14 mouse cellular contexts compared by ENCODE assay signal in the genomic region with DNA sequence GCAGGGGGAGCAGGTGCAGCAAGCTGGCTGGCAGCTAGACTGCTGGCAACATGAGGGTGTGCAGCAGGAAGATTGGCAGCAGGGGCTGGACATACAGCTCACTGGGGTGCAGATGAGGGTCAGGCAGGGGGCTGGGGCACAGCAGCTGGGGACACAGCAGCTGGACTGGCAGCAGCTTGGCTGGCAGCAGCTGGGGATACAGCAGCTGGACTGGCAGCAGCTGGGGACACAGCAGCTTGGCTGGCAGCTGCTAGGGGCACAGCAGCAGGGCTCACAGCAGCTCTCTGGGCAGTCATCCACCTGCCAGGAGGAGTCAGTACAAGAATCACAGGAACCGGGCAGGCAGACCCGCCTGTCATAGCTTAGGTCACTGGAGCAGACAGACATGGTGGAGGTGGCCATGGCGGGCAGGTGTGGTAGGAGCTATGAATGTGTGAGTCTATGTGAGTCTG. TPM values are rescaled to one million over a fixed set of nuclear protein-coding genes. Genes with fewer than 3 reads are reported as not detected.
DNase-seq lines count a peak whose midpoint lies in the region; ATAC-seq and TF ChIP-seq lines count a peak whose summit lies in the region.
"Not testable (repeated sequence)": the region's sequence is repeated elsewhere in the genome, so short reads cannot be mapped to it uniquely, and the experiment has no call there.
"Had no signal": no experiment of that assay in that cellular context is flagged by ENCODE, and none has a peak within 500 bp of the region (broad histone marks: within the 10 kb centered on the region; RNA-seq: fewer than 3 reads in every experiment).

A gene (minus strand): TSS at position 402 of the 452 bp plus-strand sequence.

- not testable (repeated sequence) for H3K4me2 ChIP-seq in forebrain, embryonic 12.5 days; hindbrain, embryonic 11.5 days (replicated peaks; ENCODE audit: low read depth, low read length); midbrain, embryonic 16.5 days (ENCODE audit: low read length)

- not testable (repeated sequence) for H3K36me3 ChIP-seq in C2C12 (ENCODE audit: control insufficient read depth, insufficient read depth); forebrain, embryonic 12.5 days (replicated peaks); hindbrain, embryonic 11.5 days (ENCODE audit: control insufficient read depth, insufficient read depth, low read length); midbrain, embryonic 16.5 days (ENCODE audit: control insufficient read depth, insufficient read depth, low read length)

- peaks cover 86% of the 10 kb centered on the region for H3K27me3 ChIP-seq in C2C12 (ENCODE audit: control insufficient read depth, insufficient read depth, insufficient read length)
- H3K27me3 ChIP-seq in forebrain, embryonic 12.5 days: peaks cover 25% of the 10 kb centered on the region
- peaks cover 16% of the 10 kb centered on the region for H3K27me3 ChIP-seq in hindbrain, embryonic 11.5 days (ENCODE audit: control insufficient read depth, insufficient read depth, low read length)
- H3K27me3 ChIP-seq in midbrain, embryonic 16.5 days (ENCODE audit: control insufficient read depth, insufficient read depth, low read depth, low read length): peaks cover 17% of the 10 kb centered on the region

- not testable (repeated sequence) for H3K79me2 ChIP-seq in C2C12 (ENCODE audit: control insufficient read depth, insufficient read depth)

- peak; percentile 52 for DNase-seq in heart, adult 11 months
- peak; percentile 10 for DNase-seq in hindbrain, embryonic 11.5 days (ENCODE audit: low spot score)
- peak; percentile 28 for DNase-seq in retina, postnatal 1 day

- not testable (repeated sequence) for TF ChIP-seq CTCF in C2C12 (IDR thresholded peaks at IDR 0.05; ENCODE audit: control insufficient read depth, insufficient read depth, insufficient read length)

- not testable (repeated sequence) for H3K9ac ChIP-seq in forebrain, embryonic 12.5 days; hindbrain, embryonic 11.5 days (ENCODE audit: low read depth, low read length)
- H3K9ac ChIP-seq in midbrain, embryonic 16.5 days (ENCODE audit: low read depth, low read length): 0 out of 2 replicates have a peak within 1 kb of the TSS, but pooled peaks have one; percentile 13

- H3K4me1 ChIP-seq in forebrain, embryonic 12.5 days: peaks cover 22% of the 10 kb centered on the region
- H3K4me1 ChIP-seq in hindbrain, embryonic 11.5 days (replicated peaks; ENCODE audit: control insufficient read depth, insufficient read depth, low read length); midbrain, embryonic 16.5 days (ENCODE audit: control insufficient read depth, insufficient read depth, low read length): not testable (repeated sequence)

- H3K27ac ChIP-seq in forebrain, embryonic 12.5 days: peak within 1 kb of the TSS; percentile 36; the same call in 1 of the 2 replicates
- H3K27ac ChIP-seq in hindbrain, embryonic 11.5 days (ENCODE audit: low read depth, low read length); midbrain, embryonic 16.5 days (ENCODE audit: low read length): not testable (repeated sequence)

- H3K9me3 ChIP-seq in forebrain, embryonic 12.5 days; hindbrain, embryonic 11.5 days (ENCODE audit: control insufficient read depth, low read length); midbrain, embryonic 16.5 days (replicated peaks; ENCODE audit: control insufficient read depth, low read length, poor library complexity, severe bottlenecking): not testable (repeated sequence)

- not testable (repeated sequence) for H3K4me3 ChIP-seq in C2C12 (ENCODE audit: insufficient read depth, poor library complexity, severe bottlenecking); forebrain, embryonic 12.5 days (replicated peaks); hindbrain, embryonic 11.5 days (ENCODE audit: low read depth, low read length); midbrain, embryonic 16.5 days (ENCODE audit: low read depth, low read length)

- not testable (repeated sequence) for H3ac ChIP-seq in C2C12 (ENCODE audit: control insufficient read depth, insufficient read length, low read depth)

- 62% methylated on average over 3 of the region's 3 CpGs for WGBS in forebrain, embryonic 12.5 days
- 72% methylated on average over 3 of the region's 3 CpGs for WGBS in hindbrain, embryonic 11.5 days
- 64% methylated on average over 3 of the region's 3 CpGs for WGBS in midbrain, embryonic 16.5 days

- not testable (repeated sequence) for ATAC-seq in forebrain, embryonic 12.5 days (ENCODE audit: low FRiP score); hindbrain, embryonic 11.5 days (ENCODE audit: low FRiP score); midbrain, embryonic 16.5 days

- H3K79me3 ChIP-seq in C2C12 (ENCODE audit: low read depth): not testable (repeated sequence)

TF ChIP-seq in C2C12, 6 proteins besides CTCF, POLR2A, EP300 and RAD21:
- peak; percentile 62 for TF ChIP-seq MYOD1 (IDR thresholded peaks at IDR 0.05; ENCODE audit: control insufficient read depth, insufficient read length, low read depth)

RNA-seq across cellular contexts. Expression of the gene that starts here (rescaled TPM):
- polyA plus RNA-seq in C2C12 (2012; fragmentation: generic; extraction: Trizol): not detected
- polyA plus RNA-seq in forebrain, embryonic 12.5 days (2016; fragmentation: Nextera tagmentation; extraction: Ambion mirVana): not detected in 2 replicates
- polyA plus RNA-seq in hindbrain, embryonic 11.5 days (2014; fragmentation: Nextera tagmentation; extraction: Ambion mirVana): not detected in 2 replicates
- not detected in 2 replicates for polyA plus RNA-seq in midbrain, embryonic 16.5 days (2015; fragmentation: Nextera tagmentation; extraction: Ambion mirVana)
- polyA plus RNA-seq: adrenal gland, adult 2 months; brain, embryonic 14.5 days; embryonic facial prominence, embryonic 11.5 days; embryonic facial prominence, embryonic 13.5 days; erythroblast, embryonic 14.5 days; forebrain, embryonic 11.5 days; forebrain, embryonic 15.5 days; forebrain, postnatal 0 days had no signal

Comparison
In these comparisons a context has a peak if more than half of its experiments do, and no peak if none do; other contexts are left out.
1. Peak in DNase-seq in hindbrain, embryonic 11.5 days; RNA of the gene not detected or under 1 TPM.